Mouse (Mus musculus): ENCODE measurements around the gene Hao2. TPM values are rescaled to one million over a fixed set of nuclear protein-coding genes. Genes with fewer than 3 reads are reported as not detected.

Hao2 gene
- polyA plus RNA-seq, 1 experiment from 2014 or later, result 0.11 TPM

DNA sequence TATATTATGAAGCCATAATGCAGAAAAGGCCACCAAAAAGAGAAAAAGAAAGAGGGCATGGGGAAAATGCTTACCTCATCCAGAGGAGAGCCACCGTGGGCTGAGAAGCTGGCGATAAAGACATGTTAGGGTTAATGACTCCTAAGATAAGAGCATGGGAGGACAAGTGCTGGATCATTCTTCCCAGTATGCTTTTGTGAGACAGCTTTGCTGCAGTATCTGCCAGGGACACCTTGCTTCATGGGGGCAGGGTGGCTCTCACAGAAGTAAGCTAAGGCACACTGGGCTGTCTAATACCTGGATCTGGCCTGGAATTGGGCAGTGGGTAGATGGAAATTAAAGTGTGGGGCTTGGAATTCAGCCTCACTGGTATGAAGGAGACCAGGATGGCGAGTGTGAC, 37.9 kb downstream of the Hao2 start:
- H3K9me3 ChIP-seq, result no peaks in the 10 kb centered on the region
- H3K4me1 ChIP-seq, result no peaks in the 10 kb centered on the region
- no peaks in the 10 kb centered on the region for H3K36me3 ChIP-seq
- H3K4me3 ChIP-seq, result no peak overlapping the region
- H3K27ac ChIP-seq, result no peak overlapping the region
- H3K4me2 ChIP-seq, result no peak overlapping the region
- 47% methylated on average over 3 of the region's 3 CpGs for WGBS
- no peaks in the 10 kb centered on the region for H3K27me3 ChIP-seq
- ATAC-seq (ENCODE audit: borderline replicate concordance, extremely low read depth, low FRiP score, low TSS enrichment), result 0 out of 2 replicates have a peak, but pooled peaks have one; percentile 35
- no peak overlapping the region for H3K9ac ChIP-seq

DNA sequence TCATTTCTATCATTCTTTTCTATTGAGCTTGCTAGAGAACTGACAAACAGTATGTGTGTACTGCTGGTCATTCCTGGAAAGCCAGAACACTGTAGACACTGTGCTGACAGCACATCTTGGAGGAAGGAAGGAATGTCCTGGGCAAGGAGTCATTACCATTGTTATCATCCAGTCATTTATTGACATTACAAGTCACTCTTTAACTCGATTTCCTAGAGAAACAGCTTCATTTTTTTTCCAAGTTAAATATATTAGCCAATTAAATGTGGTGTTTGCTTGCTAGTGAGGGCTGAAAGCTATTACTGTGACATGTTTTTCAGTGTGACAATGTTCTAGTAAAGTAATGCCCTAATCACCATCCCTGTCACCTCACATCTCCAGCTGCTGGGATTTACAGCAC, 39.4 kb downstream of the Hao2 start:
- 8% methylated on average over 1 of the region's 1 CpGs for WGBS
- Histone ChIP-seq H3K27ac (no peak overlapping the region), H3K9me3 (no peaks in the 10 kb centered on the region), H3K4me1 (no peaks in the 10 kb centered on the region), H3K4me3 (no peak overlapping the region), H3K4me2 (no peak overlapping the region), H3K36me3 (no peaks in the 10 kb centered on the region), H3K9ac (no peak overlapping the region), H3K27me3 (no peaks in the 10 kb centered on the region)
- ATAC-seq (ENCODE audit: borderline replicate concordance, extremely low read depth, low FRiP score, low TSS enrichment), result no peak

DNA sequence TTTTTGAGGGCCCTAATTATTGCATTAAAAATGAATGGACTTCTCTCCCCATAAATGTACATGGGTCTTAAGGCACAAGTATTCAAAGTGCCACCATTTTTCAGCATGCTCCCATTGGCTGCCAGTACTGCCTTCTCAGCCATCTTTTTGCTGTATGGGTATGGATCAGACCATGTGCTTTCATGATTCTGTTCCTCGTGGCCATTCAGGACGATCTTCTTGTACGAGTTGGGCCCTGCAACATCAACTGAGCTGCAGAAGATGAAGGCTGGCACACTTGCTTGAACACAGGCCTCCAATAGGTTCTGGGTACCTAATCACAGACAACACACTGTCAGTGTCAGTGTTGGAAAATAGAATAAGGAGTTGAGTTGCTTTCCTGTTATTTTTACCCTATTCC, 40.0 kb downstream of the Hao2 start:
- H3K27ac ChIP-seq, result no peak overlapping the region
- no peak overlapping the region for H3K4me3 ChIP-seq
- no peaks in the 10 kb centered on the region for H3K27me3 ChIP-seq
- WGBS, result 89% methylated on average over 3 of the region's 3 CpGs
- ATAC-seq (ENCODE audit: borderline replicate concordance, extremely low read depth, low FRiP score, low TSS enrichment), result no peak
- H3K4me1 ChIP-seq, result no peaks in the 10 kb centered on the region
- H3K36me3 ChIP-seq, result no peaks in the 10 kb centered on the region
- H3K9ac ChIP-seq, result no peak overlapping the region
- H3K4me2 ChIP-seq, result no peak overlapping the region
- no peaks in the 10 kb centered on the region for H3K9me3 ChIP-seq

DNA sequence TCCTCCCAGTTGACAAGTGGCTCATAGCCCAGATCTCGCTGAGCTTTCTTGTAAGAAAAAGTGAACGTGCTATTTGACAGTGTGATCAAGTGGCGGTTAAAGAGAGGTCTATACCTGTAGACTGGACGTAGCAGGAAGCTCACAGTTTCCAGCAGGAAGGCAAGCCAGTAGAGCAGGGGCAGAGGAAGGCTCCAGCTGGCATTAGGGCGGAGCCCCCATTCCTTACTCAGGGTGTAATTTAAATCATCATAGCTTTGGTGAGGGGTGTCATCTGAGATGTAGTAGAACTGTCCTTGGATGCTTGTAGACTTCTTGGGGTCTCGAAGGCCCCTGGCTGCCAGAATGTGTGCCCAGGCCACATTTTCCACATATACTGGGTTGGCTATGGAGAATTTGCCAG, 40.4 kb downstream of the Hao2 start:
- WGBS, result 79% methylated on average over 6 of the region's 6 CpGs
- H3K4me1 ChIP-seq, result no peaks in the 10 kb centered on the region
- H3K27me3 ChIP-seq, result no peaks in the 10 kb centered on the region
- H3K9me3 ChIP-seq, result no peaks in the 10 kb centered on the region
- no peak overlapping the region for H3K4me3 ChIP-seq
- no peak for ATAC-seq (ENCODE audit: borderline replicate concordance, extremely low read depth, low FRiP score, low TSS enrichment)
- no peaks in the 10 kb centered on the region for H3K36me3 ChIP-seq
- H3K9ac ChIP-seq, result no peak overlapping the region
- no peak overlapping the region for H3K27ac ChIP-seq
- H3K4me2 ChIP-seq, result no peak overlapping the region

DNA sequence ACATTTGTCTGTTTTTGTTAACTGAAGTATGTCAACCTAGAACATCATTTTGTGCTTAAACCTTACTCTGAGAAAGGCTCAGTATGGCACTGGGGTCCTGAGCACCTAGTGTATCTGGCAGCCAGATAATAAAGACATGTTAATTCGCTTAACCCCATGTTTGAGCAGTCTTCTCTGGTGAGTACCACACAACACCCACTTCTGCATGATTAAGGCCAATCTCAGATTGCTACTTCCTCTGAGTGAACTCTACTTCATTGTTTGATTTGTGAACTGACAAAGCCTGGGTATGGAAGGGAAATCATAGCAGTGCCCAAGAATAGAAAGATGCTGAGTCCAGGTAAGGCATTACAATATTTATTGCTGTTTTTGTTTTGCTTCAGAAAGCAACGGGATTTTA, 41.2 kb downstream of the Hao2 start:
- 67% methylated on average over 2 of the region's 2 CpGs for WGBS
- ATAC-seq (ENCODE audit: borderline replicate concordance, extremely low read depth, low FRiP score, low TSS enrichment), result no peak
- no peak overlapping the region for H3K4me3 ChIP-seq
- no peaks in the 10 kb centered on the region for H3K27me3 ChIP-seq
- H3K4me2 ChIP-seq, result no peak overlapping the region
- H3K27ac ChIP-seq, result no peak overlapping the region
- no peak overlapping the region for H3K9ac ChIP-seq
- H3K4me1 ChIP-seq, result no peaks in the 10 kb centered on the region
- no peaks in the 10 kb centered on the region for H3K9me3 ChIP-seq
- H3K36me3 ChIP-seq, result no peaks in the 10 kb centered on the region

DNA sequence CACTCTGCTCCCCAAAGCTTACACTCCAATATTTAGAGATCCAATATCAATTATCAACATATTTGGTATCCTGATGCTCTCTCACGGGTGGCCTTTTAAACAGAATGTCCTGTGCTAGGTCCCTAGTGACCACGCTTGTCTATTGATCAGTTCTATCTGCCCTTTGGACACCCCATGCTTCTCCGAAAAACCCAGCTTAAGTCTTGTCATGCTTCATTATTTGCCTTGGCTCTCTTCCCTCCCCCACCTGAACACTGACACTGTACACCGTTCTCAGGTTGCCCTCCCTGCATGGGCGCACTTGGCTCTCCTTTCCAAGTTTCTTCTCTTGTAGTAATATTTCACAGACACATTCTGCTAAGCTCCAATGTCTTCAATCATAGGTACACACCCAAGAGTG, 42.8 kb downstream of the Hao2 start:
- 80% methylated on average over 5 of the region's 5 CpGs for WGBS
- Histone ChIP-seq H3K4me1 (no peaks in the 10 kb centered on the region), H3K4me2 (no peak overlapping the region), H3K27ac (no peak overlapping the region), H3K36me3 (no peaks in the 10 kb centered on the region), H3K27me3 (no peaks in the 10 kb centered on the region), H3K9ac (no peak overlapping the region), H3K9me3 (no peaks in the 10 kb centered on the region), H3K4me3 (no peak overlapping the region)
- ATAC-seq (ENCODE audit: borderline replicate concordance, extremely low read depth, low FRiP score, low TSS enrichment), result no peak

DNA sequence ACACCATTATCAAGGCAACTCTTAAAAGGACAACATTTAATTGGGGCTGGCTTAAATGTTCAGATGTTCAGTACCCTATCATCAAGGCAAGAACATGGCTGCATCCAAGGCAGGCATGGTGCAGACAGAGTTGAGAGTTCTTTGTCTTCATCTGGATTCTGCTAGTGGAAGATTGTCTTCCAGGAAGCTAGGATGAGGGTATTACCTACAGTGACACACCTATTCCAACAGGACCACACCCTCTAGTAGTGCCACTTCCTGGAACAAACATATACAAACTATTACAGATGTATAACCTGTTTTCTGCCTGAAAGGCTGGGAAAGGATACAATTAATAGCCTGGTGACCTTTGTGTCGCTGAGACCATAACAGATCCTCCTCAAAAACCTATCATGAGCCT, 44.1 kb downstream of the Hao2 start:
- H3K9me3 ChIP-seq, result no peaks in the 10 kb centered on the region
- no peaks in the 10 kb centered on the region for H3K27me3 ChIP-seq
- no peak for ATAC-seq (ENCODE audit: borderline replicate concordance, extremely low read depth, low FRiP score, low TSS enrichment)
- H3K27ac ChIP-seq, result no peak overlapping the region
- H3K36me3 ChIP-seq, result no peaks in the 10 kb centered on the region
- no peak overlapping the region for H3K4me2 ChIP-seq
- 68% methylated on average over 1 of the region's 1 CpGs for WGBS
- no peak overlapping the region for H3K9ac ChIP-seq
- H3K4me3 ChIP-seq, result no peak overlapping the region
- no peaks in the 10 kb centered on the region for H3K4me1 ChIP-seq

Other genes starting within 250 kb of the Hao2 start
- gene Hsd3b2, start 168.7 kb downstream of the Hao2 start, polyA plus RNA-seq (2015; fragmentation: Nextera tagmentation; extraction: Ambion mirVana), result 0.04 and 0.07 TPM in 2 replicates
- not detected in 2 replicates for gene Hsd3b3, start 130.1 kb downstream of the Hao2 start, polyA plus RNA-seq (2015; fragmentation: Nextera tagmentation; extraction: Ambion mirVana)
- gene Hsd3b6, start 78.8 kb downstream of the Hao2 start, polyA plus RNA-seq (2015; fragmentation: Nextera tagmentation; extraction: Ambion mirVana), result 3.0 and 3.4 TPM in 2 replicates
- gene Hsd3b1, start 33.4 kb downstream of the Hao2 start, polyA plus RNA-seq (2015; fragmentation: Nextera tagmentation; extraction: Ambion mirVana), result 0.25 TPM in 1 of 2 replicates, not detected in the other
- gene Wars2, start 247.8 kb upstream of the Hao2 start, polyA plus RNA-seq (2015; fragmentation: Nextera tagmentation; extraction: Ambion mirVana), result 7.6 and 8.0 TPM in 2 replicates